Mouse (Mus musculus) intestine, embryonic 14.5 days (tissue): ENCODE results near the gene Tepsin. TPM values are rescaled to one million over a fixed set of nuclear protein-coding genes. Genes with fewer than 3 reads are reported as not detected.

ENCODE experiments used
- microRNA-seq: library from miRNA; unstranded; fragments of <30 nt; microRNA quantifications from one replicate; pipeline ENCODE4, GENCODE M21; 2016
- polyA plus RNA-seq: library from polyadenylated mRNA; unstranded; fragments of >200 nt; fragmentation: Nextera tagmentation; extraction: Ambion mirVana; gene quantifications from 2 replicates; pipeline ENCODE4 v1.2.1, GENCODE M21; 2014

The Tepsin gene
- polyA plus RNA-seq, 1 experiment from 2014 or later = 13.3 TPM

Small RNA genes lying within 50 kb of the gene (microRNA-seq; reads per million reads assigned to microRNA genes)
- not detected for gene Gm25948

Other genes starting within 250 kb of the Tepsin start
- 80.8 and 87.3 TPM in 2 replicates for gene Chmp6, start 185.3 kb downstream of the Tepsin start, polyA plus RNA-seq
- 15.2 and 17.5 TPM in 2 replicates for gene Baiap2, start 156.0 kb downstream of the Tepsin start, polyA plus RNA-seq
- gene Aatk, start 51.6 kb downstream of the Tepsin start, polyA plus RNA-seq = 4.2 and 4.5 TPM in 2 replicates
- gene Cep131, start 11.9 kb downstream of the Tepsin start, polyA plus RNA-seq = 21.8 and 23.6 TPM in 2 replicates
- 98.4 and 106 TPM in 2 replicates for gene Ndufaf8, start 197 bp upstream of the Tepsin start, polyA plus RNA-seq
- gene Slc38a10, start 52.6 kb upstream of the Tepsin start, polyA plus RNA-seq = 77.1 and 78.0 TPM in 2 replicates
- 12.1 and 12.7 TPM in 2 replicates for gene Bahcc1, start 134.2 kb upstream of the Tepsin start, polyA plus RNA-seq
- 2,797 and 3,021 TPM in 2 replicates for gene Actg1, start 249.8 kb upstream of the Tepsin start, polyA plus RNA-seq